Mouse (Mus musculus) cerebellum, adult 2 months (tissue): Measurements from ENCODE around the gene Pnpo. TPM values are rescaled to one million over a fixed set of nuclear protein-coding genes. Genes with fewer than 3 reads are reported as not detected.

Experiments used
- DNase-seq, 2 experiments: peaks; one replicate each; pipeline ENCODE4 v3.0.0; 2021
- H3K27ac ChIP-seq: fragments of 200-500 bp; 2 replicates; pipeline ENCODE4 v1.5.1; 2012; ENCODE audit warnings: low read length, control low read depth, inconsistent platforms; ENCODE audit not compliant: insufficient read depth
- H3K27me3 ChIP-seq: fragments of 200-500 bp; 2 replicates; pipeline ENCODE4 v1.6.1; 2012; ENCODE audit warnings: inconsistent platforms, mild to moderate bottlenecking, low read length, moderate library complexity; ENCODE audit not compliant: control insufficient read depth, insufficient read depth
- H3K4me1 ChIP-seq: fragments of 200-500 bp; 2 replicates; pipeline ENCODE4 v1.6.1; 2011; ENCODE audit warnings: low read length; ENCODE audit not compliant: control insufficient read depth, insufficient read depth
- H3K4me3 ChIP-seq: fragments of 200-500 bp; replicated peaks from 2 replicates; pipeline ENCODE3; 2011; ENCODE audit warnings: mild to moderate bottlenecking, low read depth, low read length, control low read depth; ENCODE audit not compliant: insufficient read depth
- CTCF ChIP-seq: fragments of 200-500 bp; IDR thresholded peaks from 2 replicates; pipeline ENCODE4 v1.5.1; 2011; ENCODE audit warnings: low read depth, mild to moderate bottlenecking, control low read depth, low read length, moderate library complexity, borderline replicate concordance; ENCODE audit not compliant: insufficient read depth
- POLR2A ChIP-seq: fragments of 200-500 bp; IDR thresholded peaks from 2 replicates; pipeline ENCODE4 v1.6.1; 2011; ENCODE audit warnings: low read length, control low read depth, borderline replicate concordance; ENCODE audit not compliant: insufficient read depth
- WGBS: fragments of 180-500 bp; shearing (Covaris S2); methylation state at CpG from one replicate; pipeline ENCODE4 v1.1.7; 2018; 5-methylcytosine and 5-hydroxymethylcytosine counted together
- polyA plus RNA-seq: library from polyadenylated mRNA; depleted of rRNA; stranded (reverse); fragments of >200 nt; gene quantifications from 2 replicates; pipeline ENCODE4 v1.2.3, GENCODE M21; 2012; rRNA removed

Pnpo gene
- 55.4 and 59.5 TPM in 2 replicates for polyA plus RNA-seq

DNA sequence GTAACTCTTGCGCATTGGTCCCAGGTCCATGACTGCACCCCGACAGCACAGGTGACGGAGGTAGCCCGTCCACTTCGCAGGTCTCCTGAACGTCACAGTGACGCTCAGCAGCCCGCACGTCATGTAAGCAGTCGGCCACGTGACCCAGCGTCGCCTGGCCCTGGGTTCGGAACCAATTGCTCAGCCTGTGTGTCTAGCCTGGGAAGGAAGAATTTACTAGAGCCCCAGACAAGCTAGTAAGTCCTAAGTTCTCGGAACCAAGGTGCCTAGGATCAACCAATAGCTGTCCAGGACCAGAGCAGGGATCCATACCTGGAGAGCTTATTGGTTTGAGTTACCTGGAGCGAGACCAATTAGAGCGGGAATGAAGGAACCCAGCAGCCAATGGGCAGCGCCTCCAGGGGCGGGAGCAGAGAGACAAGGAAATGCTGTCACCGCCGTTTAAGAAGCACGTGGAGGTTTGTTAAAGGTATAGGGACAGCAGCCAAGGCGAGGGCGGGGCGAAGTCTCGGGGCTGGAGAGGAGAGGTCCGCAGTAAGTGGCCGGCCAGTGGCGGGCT lies at the start of gene Pnpo:
Pnpo (minus strand) TSS at position 241 of the 559 bp plus-strand sequence.
- Histone ChIP-seq H3K27me3 (no peaks in the 10 kb centered on the region), H3K27ac (peak within 1 kb of the TSS; percentile 15), H3K4me1 (peaks cover 8% of the 10 kb centered on the region; the same call in 1 of the 2 replicates), H3K4me3 (peak within 1 kb of the TSS; percentile 57)
- DNase-seq, result peak; percentile 91 to 97
- TF ChIP-seq POLR2A (peak; percentile 80), CTCF (no peak)
- under 1% methylated on average over 29 of the region's 29 CpGs for WGBS

DNA sequence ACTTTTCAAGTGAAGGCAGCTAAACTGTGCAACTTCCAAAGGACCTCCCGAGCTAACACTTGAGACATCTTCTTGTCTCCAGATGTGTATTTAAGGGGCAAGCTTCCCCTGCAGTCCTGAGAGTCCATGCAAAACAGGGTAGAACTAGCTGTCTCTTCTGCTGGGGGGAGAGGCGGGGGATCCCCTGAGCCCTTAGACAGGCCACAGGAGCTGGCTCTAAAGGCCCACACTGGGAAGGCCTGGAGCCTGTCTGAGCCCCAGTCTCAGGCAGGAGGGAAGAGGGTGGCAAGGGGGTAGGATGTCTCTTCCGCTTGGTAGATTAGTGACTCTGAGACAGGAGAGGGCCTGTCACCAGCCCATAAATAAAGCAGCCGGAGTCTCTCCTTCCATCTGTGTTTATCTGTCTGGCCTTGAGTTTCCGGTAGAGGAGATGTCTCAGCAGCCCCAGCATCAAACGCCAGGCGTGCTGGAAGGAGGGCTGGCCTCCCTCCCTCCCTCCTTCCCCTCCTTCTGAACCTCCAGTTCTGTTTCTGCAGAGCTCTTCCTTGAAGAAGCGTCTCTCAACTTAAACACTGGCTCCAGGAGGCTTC lies 49.0 kb upstream of the Pnpo start:
- WGBS, result 67% methylated on average over 8 of the region's 8 CpGs
- Histone ChIP-seq H3K4me1 (no peaks in the 10 kb centered on the region), H3K4me3 (no peak overlapping the region), H3K27me3 (no peaks in the 10 kb centered on the region), H3K27ac (no peak overlapping the region)
- TF ChIP-seq POLR2A, result no peak
- no peak for DNase-seq

DNA sequence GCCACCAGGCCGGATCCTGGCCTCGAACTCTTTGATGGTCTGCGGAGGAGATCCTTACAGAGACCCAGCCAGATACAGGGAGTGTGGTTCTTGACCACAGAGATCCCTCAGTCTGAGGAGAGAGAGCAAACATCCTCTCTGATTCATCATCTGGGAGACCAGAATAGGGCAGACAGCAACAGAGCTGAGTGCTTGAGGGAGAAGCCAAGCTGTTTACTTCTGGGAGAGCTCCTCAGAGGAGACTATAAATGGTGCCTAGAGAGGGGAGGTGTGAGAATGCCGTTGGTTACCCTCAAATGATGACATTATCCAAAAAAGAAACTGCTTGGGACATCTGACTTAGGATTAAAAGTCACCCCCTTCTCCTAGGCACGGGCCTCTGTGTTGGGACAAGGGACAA lies 47.7 kb upstream of the Pnpo start:
- 83% methylated on average over 5 of the region's 5 CpGs for WGBS
- TF ChIP-seq POLR2A, result no peak
- no peak for TF ChIP-seq CTCF
- Histone ChIP-seq H3K27ac (no peak overlapping the region), H3K27me3 (no peaks in the 10 kb centered on the region), H3K4me3 (no peak overlapping the region), H3K4me1 (no peaks in the 10 kb centered on the region)
- DNase-seq, result no peak

DNA sequence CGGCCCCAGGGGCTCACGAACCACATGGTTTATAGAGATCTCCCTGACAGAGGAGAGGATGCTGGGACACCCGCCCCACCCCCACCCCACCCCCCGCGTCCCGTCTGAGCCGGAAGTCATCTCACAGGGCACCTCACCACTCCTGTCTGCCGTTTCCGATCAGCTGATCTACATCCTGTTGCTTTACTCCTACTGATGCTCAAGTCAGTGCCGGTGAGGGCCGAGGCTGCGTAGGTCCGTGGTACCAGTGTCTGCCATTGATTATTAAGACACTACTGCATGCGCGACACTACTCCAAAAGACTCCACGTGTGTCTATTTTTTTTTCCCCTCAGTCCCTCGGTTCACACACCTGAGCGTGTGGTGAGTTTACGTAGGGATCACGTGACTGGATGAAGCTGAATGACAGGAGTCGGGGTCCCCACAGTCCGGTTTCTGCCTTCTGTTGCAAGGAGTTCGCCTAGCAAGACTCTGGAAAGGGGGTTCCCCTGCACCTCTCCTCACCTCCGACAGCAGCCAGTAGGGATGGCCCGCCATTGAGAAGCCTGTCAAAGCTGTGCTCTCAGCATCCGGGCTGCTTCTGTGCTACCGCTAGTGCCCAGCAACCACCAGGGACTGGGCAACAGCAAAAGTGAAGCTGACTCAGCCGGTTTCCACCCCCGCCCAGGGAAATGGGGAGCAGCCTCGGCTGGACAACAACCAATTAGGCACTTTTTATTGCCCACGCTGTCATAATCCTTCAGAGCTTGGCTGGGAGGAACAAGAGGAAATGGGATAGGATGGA lies 44.3 kb upstream of the Pnpo start:
- peak overlapping the region; percentile 28 for H3K4me3 ChIP-seq
- no peaks in the 10 kb centered on the region for H3K27me3 ChIP-seq
- TF ChIP-seq POLR2A, result no peak
- H3K27ac ChIP-seq, result no peak overlapping the region
- WGBS, result 10% methylated on average over 31 of the region's 31 CpGs
- no peaks in the 10 kb centered on the region for H3K4me1 ChIP-seq
- DNase-seq, result no peak

DNA sequence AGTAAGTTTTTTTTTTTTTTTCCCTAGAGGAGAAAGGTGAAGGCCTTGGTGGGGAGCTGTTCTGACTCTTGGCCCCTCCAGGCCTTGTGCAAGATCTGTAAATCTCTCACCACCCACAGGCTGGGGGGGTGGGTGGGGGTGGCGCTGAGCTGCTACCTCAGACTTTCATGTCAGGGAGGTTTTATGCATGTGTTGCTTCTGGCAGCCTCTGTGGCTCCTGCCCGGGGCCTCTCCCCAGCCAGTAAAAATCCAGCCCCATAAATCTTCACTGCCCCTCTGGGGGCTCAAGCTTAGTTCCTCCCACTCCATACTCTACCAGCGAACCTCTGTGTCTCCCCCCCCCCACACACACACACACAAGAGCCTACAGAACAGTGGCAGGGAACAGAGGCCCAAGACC lies 42.7 kb upstream of the Pnpo start:
- TF ChIP-seq CTCF, result no peak
- no peak for TF ChIP-seq POLR2A
- no peaks in the 10 kb centered on the region for H3K4me1 ChIP-seq
- WGBS, result 33% methylated on average over 3 of the region's 3 CpGs

DNA sequence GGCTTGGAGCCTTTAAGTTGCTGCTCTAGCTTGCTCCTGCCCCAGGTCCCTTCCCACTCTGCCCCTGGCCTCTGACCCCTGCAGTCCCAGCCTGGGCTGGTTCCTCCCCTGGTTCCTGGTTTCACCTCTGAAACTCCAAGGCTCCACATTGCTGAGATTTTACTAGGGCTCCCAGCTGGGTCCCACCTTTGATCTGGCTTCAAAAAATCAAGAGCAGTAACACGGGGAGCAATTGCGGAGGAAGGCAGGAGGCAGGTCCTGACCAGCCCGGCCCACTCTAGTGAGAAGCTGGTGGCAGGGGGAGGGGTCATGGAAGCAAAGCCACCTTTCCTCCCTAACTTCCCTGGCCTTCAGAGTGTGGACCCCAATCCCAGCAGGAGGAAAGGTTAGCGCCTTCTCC lies 41.1 kb upstream of the Pnpo start:
- WGBS, result 31% methylated on average over 4 of the region's 4 CpGs
- DNase-seq, result no peak
- Histone ChIP-seq H3K4me3 (no peak overlapping the region), H3K27ac (no peak overlapping the region), H3K4me1 (no peaks in the 10 kb centered on the region), H3K27me3 (no peaks in the 10 kb centered on the region)
- TF ChIP-seq POLR2A (no peak), CTCF (no peak)

More for the DNA sequence above, 42.7 kb upstream of the Pnpo start:
- Histone ChIP-seq H3K27ac (no peak overlapping the region), H3K4me3 (no peak overlapping the region), H3K27me3 (no peaks in the 10 kb centered on the region)
- no peak for DNase-seq

- peaks cover 3% of the 10 kb centered on the region for H3K4me1 ChIP-seq
- TF ChIP-seq POLR2A (no peak), CTCF (no peak)
- no peaks in the 10 kb centered on the region for H3K27me3 ChIP-seq
- 76% methylated on average over 7 of the region's 7 CpGs for WGBS
- no peak within 1 kb of the TSS for H3K27ac ChIP-seq
- H3K4me3 ChIP-seq, result peak within 1 kb of the TSS; percentile 28
- DNase-seq, result no peak
These were observed 39.1 kb upstream of the Pnpo start, which contains the start of gene Sp2 for GRCm38 (mm10) chr11:96982859-96983258. Sp2 (minus strand) TSS chr11:96982959.

- peak; percentile 85 to 88 for DNase-seq
- no peak for TF ChIP-seq POLR2A
- TF ChIP-seq CTCF, result peak; percentile 95
- WGBS, result 4% methylated on average over 7 of the region's 7 CpGs
- Histone ChIP-seq H3K4me1 (peaks cover 3% of the 10 kb centered on the region), H3K4me3 (peak overlapping the region; percentile 28), H3K27ac (no peak overlapping the region), H3K27me3 (no peaks in the 10 kb centered on the region)
These were observed 38.6 kb upstream of the Pnpo start for GRCm38 (mm10) chr11:96982355-96982754.
